Mouse (Mus musculus) G1E (cell line): ENCODE measurements around the gene Tpcn2. TPM values are rescaled to one million over a fixed set of nuclear protein-coding genes. Genes with fewer than 3 reads are reported as not detected.

Experiments used
- ATAC-seq: 2 replicates; pipeline ENCODE4 v1.8.0; 2016; ENCODE audit warnings: mild to moderate bottlenecking; ENCODE audit not compliant: insufficient number of reproducible peaks, poor library complexity, low FRiP score, severe bottlenecking; ENCODE audit errors: extremely low read depth
- DNase-seq: peaks from one replicate; pipeline ENCODE4 v3.0.0; 2012; ENCODE audit warnings: low spot score
- H3K27me3 ChIP-seq: 2 replicates; pipeline ENCODE4 v1.6.1; 2012; ENCODE audit warnings: mild to moderate bottlenecking, low read length, inconsistent platforms; ENCODE audit not compliant: insufficient read depth
- H3K36me3 ChIP-seq: replicated peaks from 2 replicates; pipeline ENCODE3; 2012; ENCODE audit warnings: mild to moderate bottlenecking, inconsistent platforms
- H3K4me1 ChIP-seq: 2 replicates; pipeline ENCODE4 v1.6.1; 2012; ENCODE audit warnings: low read depth, low read length, inconsistent platforms, mixed read lengths; ENCODE audit not compliant: insufficient read depth
- H3K4me3 ChIP-seq: 2 replicates; pipeline ENCODE4 v1.5.1; 2012; ENCODE audit warnings: low read depth, mild to moderate bottlenecking, inconsistent platforms, low read length, moderate library complexity, mixed read lengths
- H3K9me3 ChIP-seq: replicated peaks from 2 replicates; pipeline ENCODE4 v1.6.1; 2012; ENCODE audit warnings: inconsistent platforms
- CTCF ChIP-seq: IDR thresholded peaks from 2 replicates; pipeline ENCODE4 v1.5.1; 2012; ENCODE audit warnings: low read depth, low read length, inconsistent platforms, mixed read lengths
- GATA1 ChIP-seq: IDR thresholded peaks from 2 replicates; pipeline ENCODE4 v1.6.1; 2012; ENCODE audit warnings: borderline replicate concordance, low read length, inconsistent platforms, mixed read lengths
- GATA2 ChIP-seq: IDR thresholded peaks from 2 replicates; pipeline ENCODE4 v1.6.1; 2012; ENCODE audit warnings: low read depth, low read length, inconsistent platforms, borderline replicate concordance
- POLR2AphosphoS5 ChIP-seq: IDR thresholded peaks from 2 replicates; pipeline ENCODE4 v1.6.1; 2012; ENCODE audit warnings: low read depth, low read length, inconsistent platforms; ENCODE audit not compliant: insufficient replicate concordance
- TAL1 ChIP-seq: conservative IDR thresholded peaks from 2 replicates; pipeline ENCODE4 v1.6.1; 2012; ENCODE audit warnings: low read depth, low read length, inconsistent platforms, mixed read lengths
- polyA plus RNA-seq: library from polyadenylated mRNA; stranded (reverse); fragments of >175 nt; gene quantifications from 2 replicates; pipeline ENCODE4 v1.2.3, GENCODE M21; 2012
- total RNA-seq, 2 experiments: library from RNA; stranded (forward) in 1 of 2; stranded (reverse) in 1 of 2; fragments of 200-1000 nt in 1 of 2; fragments of >200 nt in 1 of 2; fragmentation: Nextera tagmentation in 1 of 2; gene quantifications; 2 replicates each; pipeline ENCODE4 v1.2.3; 2014 to 2017

Gene Tpcn2
- total and polyA plus RNA-seq, 3 experiments: 2.4 to 6.9 (median 4.2) TPM

DNA sequence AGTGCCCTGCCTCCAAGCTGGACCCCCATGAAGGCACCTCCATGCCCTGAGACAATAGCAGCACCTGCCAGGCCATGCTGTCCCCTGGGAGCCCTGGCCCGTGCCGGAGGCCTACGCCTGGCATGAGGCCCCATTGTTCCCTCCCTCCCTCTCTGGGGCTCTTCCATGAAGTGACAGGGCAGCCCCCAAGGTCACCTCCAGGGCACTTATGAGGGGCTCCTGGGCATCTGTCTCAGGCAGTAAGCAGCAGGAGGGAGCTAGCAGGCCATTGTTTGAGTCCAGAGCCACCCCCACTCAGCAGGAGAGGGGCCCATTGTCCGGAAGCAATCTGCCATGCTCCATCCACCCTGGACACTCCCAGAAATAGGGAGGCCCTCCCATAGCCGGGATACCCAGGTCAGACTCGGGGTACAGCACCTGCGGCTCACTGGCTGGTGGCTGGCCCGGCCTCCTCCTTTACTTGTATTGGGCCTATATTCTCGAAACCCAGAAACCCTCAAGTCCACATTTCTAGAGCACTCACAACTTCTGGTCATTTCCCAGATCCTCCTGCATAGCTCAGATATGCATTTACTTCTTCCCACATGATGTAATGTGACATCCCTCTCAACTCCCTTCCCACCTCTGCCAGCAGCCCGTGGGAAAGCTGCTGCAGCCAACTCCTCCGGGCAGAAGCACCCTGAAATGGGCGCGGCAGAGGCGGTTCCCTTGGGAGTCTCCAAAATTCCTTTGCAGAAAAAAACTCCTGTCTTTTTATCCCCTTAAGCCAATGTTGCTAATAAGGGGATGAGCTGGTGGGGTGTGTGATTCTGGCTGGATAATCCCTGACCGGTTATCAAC is 106.8 kb downstream of the Tpcn2 start:
- H3K27me3 ChIP-seq: peaks cover 12% of the 10 kb centered on the region; the same call in 1 of the 2 replicates
- H3K4me1 ChIP-seq: no peaks in the 10 kb centered on the region
- H3K4me3 ChIP-seq: no peak overlapping the region
- no peaks in the 10 kb centered on the region for H3K36me3 ChIP-seq
- no peaks in the 10 kb centered on the region for H3K9me3 ChIP-seq
- TF ChIP-seq GATA1: no peak
- TF ChIP-seq POLR2AphosphoS5: no peak
- no peak for TF ChIP-seq TAL1
- no peak for TF ChIP-seq CTCF
- TF ChIP-seq GATA2: no peak
- ATAC-seq (no peak), DNase-seq (no peak)

DNA sequence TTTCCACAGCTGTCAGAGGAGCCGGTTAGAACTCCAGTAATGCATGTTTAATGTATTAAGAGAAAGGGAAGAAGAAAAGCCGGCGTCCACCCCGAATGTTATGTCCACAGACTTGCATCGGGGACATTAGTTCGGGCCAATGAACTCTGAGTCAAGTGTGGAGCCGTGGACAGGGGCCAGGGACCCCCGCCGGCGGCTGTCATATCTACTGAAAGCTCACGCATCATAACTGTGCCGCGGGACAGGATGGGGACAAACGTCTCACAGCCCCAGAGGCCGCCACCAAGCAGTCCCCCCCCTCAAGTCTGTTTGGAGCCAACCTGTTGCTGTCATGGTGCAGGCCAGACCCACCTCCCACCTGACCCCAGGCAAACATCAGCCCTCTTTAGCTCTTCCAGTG is 110.2 kb downstream of the Tpcn2 start:
- no peak for TF ChIP-seq POLR2AphosphoS5
- TF ChIP-seq GATA1: no peak
- no peak for TF ChIP-seq GATA2
- no peak for TF ChIP-seq TAL1
- TF ChIP-seq CTCF: no peak
- H3K4me1 ChIP-seq: no peaks in the 10 kb centered on the region
- H3K27me3 ChIP-seq: peaks cover 17% of the 10 kb centered on the region; the same call in 1 of the 2 replicates
- no peak for DNase-seq
- no peak overlapping the region for H3K4me3 ChIP-seq
- no peaks in the 10 kb centered on the region for H3K9me3 ChIP-seq
- no peak for ATAC-seq
- no peaks in the 10 kb centered on the region for H3K36me3 ChIP-seq

DNA sequence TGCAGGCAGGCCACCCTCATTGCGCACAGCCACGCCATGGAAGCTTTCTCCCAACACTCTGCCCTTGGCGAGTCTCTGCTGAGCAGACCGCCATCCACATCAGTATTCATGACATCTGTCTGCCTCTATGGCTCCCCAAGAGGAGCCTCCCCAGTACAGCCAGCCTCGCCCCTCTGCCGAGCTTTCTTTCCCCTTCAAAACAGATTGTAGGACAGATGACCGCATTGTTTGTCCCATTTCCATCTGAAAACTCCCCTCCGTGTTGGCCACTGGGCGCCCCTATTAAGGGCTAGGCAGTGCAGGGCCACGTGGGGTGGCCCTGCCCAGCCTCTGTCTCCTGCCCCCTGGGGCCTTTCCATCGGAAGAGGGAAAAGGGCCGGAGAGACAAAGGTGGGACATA is 110.7 kb downstream of the Tpcn2 start:
- no peak for TF ChIP-seq GATA2
- TF ChIP-seq POLR2AphosphoS5: no peak
- TF ChIP-seq CTCF: no peak
- no peak for TF ChIP-seq GATA1
- TF ChIP-seq TAL1: no peak
- DNase-seq: no peak
- peaks cover 17% of the 10 kb centered on the region; the same call in 1 of the 2 replicates for H3K27me3 ChIP-seq

DNA sequence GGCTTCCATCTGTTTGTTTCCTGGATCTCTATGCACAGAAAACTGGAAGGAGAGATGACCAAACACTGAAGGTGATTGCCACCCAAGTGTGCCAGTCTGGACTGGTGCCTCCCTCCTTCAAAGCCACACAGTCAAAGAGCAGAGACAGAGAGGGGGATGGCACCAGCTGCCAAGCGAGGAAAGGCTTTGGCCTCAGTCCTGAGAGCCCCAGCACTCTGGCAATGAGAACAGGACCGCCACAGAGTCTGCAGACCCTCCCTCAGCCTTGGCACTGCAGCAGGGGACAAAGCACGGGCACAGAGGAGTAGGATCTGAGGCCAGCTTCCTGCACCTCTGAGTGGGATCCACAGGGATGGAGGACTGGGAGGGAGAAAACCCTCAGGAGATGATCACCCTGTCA is 114.1 kb downstream of the Tpcn2 start:
- TF ChIP-seq POLR2AphosphoS5 (no peak), CTCF (no peak), GATA2 (no peak), TAL1 (no peak), GATA1 (no peak)
- peaks cover 9% of the 10 kb centered on the region; the same call in 1 of the 2 replicates for H3K27me3 ChIP-seq
- no peaks in the 10 kb centered on the region for H3K36me3 ChIP-seq
- H3K4me3 ChIP-seq: no peak overlapping the region
- no peaks in the 10 kb centered on the region for H3K9me3 ChIP-seq
- no peaks in the 10 kb centered on the region for H3K4me1 ChIP-seq
- DNase-seq (no peak), ATAC-seq (no peak)

More for the DNA sequence above, 110.7 kb downstream of the Tpcn2 start:
- ATAC-seq: no peak
- no peaks in the 10 kb centered on the region for H3K36me3 ChIP-seq
- no peak overlapping the region for H3K4me3 ChIP-seq
- H3K4me1 ChIP-seq: no peaks in the 10 kb centered on the region
- no peaks in the 10 kb centered on the region for H3K9me3 ChIP-seq

DNA sequence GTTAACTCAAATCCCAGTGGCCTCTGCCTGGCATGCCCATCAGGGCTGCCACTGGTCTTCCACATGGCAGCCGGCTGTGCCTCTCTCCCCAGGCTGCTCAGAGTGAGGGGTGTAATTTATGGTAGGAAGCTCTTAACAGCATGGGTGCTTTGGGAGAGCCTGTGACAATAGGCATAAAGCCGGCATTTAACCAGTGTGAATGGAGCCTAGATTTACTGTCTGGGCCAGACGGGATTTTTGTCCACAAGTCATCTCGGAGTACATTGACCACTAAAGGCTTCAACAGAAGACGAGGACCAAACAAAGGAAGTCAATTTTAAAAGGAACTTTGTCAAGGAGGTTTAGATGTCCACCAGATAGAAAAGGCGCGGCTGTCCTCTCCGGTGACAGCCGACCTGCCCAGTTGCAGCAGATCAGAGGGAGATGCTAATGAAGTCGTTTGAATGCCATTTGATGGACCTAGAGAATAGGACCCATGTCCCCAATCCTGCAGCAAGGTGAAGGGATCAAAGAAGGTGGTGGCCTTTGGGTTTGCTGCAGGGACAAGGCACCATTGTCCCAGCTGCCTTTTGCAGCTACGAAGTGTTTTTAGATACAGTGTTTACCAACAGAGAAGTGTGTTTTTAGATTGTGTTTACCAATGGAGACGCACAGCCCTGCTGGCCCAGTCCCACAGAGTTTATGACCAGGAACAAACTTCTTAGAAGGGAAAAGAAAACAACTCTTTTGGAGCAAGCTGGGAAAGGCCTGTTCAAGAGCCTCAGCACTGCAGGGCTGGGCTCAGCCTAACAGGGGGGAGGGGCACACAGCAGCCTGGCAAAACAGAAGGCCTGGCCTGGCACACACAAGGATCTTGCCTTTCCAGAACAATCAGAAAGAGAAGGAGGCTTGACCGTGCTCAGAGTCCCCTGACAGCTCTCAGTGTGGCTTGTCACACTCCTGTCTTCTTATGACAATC is 124.2 kb downstream of the Tpcn2 start:
- ATAC-seq (no peak), DNase-seq (no peak)
- Histone ChIP-seq H3K36me3 (no peaks in the 10 kb centered on the region), H3K27me3 (peaks cover 2% of the 10 kb centered on the region; the same call in 1 of the 2 replicates), H3K4me1 (no peaks in the 10 kb centered on the region), H3K9me3 (no peaks in the 10 kb centered on the region), H3K4me3 (no peak overlapping the region)
- no peak for TF ChIP-seq POLR2AphosphoS5
- TF ChIP-seq GATA2: no peak
- no peak for TF ChIP-seq GATA1
- no peak for TF ChIP-seq TAL1
- TF ChIP-seq CTCF: no peak

DNA sequence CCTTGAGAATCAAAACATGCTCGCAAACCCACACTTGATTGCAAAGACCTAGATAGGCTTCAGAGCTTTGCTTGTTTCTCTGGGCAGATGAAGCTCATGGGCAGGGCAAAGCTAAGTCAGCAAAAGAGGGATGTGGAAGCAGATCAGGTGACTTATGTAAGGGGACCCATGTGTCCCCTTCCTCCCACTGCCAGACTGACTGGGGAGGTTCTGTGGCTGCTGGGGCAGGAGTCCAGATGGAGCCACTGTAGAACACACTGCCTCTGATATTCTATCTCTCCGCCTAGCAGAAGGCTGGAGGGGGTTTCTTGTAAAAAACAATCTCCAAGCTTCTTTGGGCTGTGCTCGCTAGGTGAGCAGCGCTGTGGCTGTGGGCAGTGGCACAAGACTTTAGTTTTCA is 128.1 kb downstream of the Tpcn2 start:
- TF ChIP-seq TAL1 (no peak), GATA1 (no peak), GATA2 (no peak)
- ATAC-seq (no peak), DNase-seq (no peak)
- no peaks in the 10 kb centered on the region for H3K4me1 ChIP-seq
- no peaks in the 10 kb centered on the region for H3K36me3 ChIP-seq
- no peaks in the 10 kb centered on the region for H3K9me3 ChIP-seq
- H3K4me3 ChIP-seq: no peak overlapping the region
- no peaks in the 10 kb centered on the region; the same call in 1 of the 2 replicates for H3K27me3 ChIP-seq
